Mouse (Mus musculus): Measurements from ENCODE around the gene D17H6S53E.

DNA sequence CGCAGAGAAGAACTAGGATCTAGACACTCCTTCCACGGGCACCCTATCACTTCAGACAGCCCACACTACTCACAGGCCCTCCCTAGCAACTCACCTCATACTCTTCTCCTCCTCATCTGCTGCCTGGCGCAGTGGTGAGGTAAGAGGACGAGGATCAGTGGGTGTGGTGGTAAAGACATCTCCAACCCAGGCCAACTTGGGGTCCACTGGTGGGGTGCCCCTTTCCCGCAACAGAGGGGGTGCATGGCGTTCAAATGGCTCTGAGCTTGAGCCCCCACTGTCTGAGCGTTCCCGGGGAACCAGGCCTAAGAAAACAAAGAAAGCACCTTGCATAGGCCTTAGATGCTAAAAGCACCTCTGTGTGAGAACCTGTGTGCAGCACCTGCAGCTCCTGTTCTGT, 31.1 kb downstream of the D17H6S53E start:
- TF ChIP-seq CTCF (IDR thresholded peaks at IDR 0.05) (no peak), POLR2A (IDR thresholded peaks at IDR 0.05; ENCODE audit: insufficient read depth, low read depth, low read length) (no peak)

All from heart, adult 2 months (tissue).